Mouse (Mus musculus): ENCODE results near the gene Fbxl18. TPM values are rescaled to one million over a fixed set of nuclear protein-coding genes. Genes with fewer than 3 reads are reported as not detected.
"Not testable (repeated sequence)": the region's sequence is repeated elsewhere in the genome, so short reads cannot be mapped to it uniquely, and the experiment has no call there.

Fbxl18 gene
- total RNA-seq, 2 experiments from 2014 or later = 1.4 to 8.3 TPM

DNA sequence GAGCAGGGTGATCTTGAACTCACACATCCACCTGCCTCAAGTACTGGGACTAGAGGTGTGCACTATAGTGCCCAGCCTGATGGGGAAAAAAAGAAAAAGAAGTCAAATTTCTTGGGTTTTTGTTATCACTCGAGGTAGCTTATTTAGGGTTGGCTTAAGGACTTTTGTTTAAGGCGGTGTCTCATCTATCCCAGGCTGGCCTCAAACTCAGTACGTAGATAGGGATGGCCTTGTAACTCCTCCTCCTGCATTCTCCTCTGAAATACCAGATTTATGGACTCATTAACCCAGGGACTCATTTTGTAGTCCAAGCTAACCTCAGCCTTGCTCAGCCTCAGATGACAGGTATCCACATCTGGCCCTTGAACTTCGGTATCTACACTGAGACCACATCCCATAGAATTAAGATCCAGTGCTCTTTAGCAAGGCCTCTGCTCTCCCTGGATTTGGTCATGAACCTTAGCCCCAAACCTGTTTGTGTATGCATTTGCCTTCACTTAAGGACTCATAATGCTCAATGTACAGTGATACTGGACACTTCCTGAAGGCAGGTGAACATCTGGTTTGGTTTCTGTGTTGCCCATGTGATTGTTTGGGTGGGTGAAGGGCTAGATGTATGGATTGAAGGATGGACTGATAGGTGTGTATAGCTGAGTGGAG, 6.8 kb upstream of the Fbxl18 start:
- ATAC-seq (replicated peaks; ENCODE audit: low FRiP score, poor library complexity, severe bottlenecking) = no peak

DNA sequence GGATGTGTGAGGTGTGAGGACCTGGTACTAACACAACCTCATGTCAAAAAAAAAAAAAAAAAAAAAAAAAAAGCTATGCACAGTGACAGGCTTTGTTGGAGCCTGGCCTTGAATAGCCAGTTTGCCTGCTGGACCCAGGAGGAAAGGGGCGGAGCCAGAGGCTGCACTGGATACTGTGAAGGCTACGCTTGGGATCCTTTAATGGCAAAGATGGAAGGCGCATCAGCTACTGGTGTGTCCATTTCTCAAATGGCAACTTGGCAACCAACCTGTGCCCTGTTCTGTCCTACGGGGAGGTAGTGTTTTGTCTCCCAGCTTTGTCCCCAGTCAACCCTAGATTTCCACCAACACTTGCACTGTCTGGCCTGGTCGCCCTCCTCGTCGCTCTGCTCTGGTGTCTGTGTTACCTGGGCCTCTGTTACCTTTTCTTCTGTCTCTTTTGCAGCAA, 6.2 kb upstream of the Fbxl18 start:
- ATAC-seq (replicated peaks; ENCODE audit: low FRiP score, poor library complexity, severe bottlenecking) = no peak

DNA sequence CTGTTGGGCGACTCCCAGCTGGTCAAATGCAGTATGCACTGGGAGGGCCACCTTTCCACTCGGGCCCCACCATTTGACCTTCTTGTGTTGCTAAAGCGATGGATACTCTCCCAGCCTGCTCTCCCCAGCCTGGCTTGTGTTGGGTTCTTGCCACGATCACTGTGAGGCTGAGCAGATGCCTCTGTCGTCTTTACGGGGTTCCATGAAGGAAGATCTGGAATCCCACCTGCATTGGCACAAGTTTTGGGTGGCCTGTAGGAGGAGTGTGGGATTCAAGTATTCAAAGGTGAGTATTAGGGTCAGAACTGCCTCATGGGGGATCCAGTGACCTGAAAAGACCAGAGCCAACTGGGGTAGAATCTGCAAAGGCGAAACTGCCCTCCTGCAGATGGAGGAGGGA, 5.4 kb upstream of the Fbxl18 start:
- no peak for ATAC-seq (replicated peaks; ENCODE audit: low FRiP score, poor library complexity, severe bottlenecking)

GRCm38 (mm10) chr5:142899932-142900533, 4.8 kb upstream of the Fbxl18 start:
- ATAC-seq (replicated peaks; ENCODE audit: low FRiP score, poor library complexity, severe bottlenecking) = no peak

- no peak for ATAC-seq (replicated peaks; ENCODE audit: low FRiP score, poor library complexity, severe bottlenecking)
Measured at GRCm38 (mm10) chr5:142899057-142899601, 3.9 kb upstream of the Fbxl18 start.

GRCm38 (mm10) chr5:142898316-142898715, 3.1 kb upstream of the Fbxl18 start:
- ATAC-seq (replicated peaks; ENCODE audit: low FRiP score, poor library complexity, severe bottlenecking) = no peak

- no peak for ATAC-seq (replicated peaks; ENCODE audit: low FRiP score, poor library complexity, severe bottlenecking)
Measured at GRCm38 (mm10) chr5:142897568-142898248, 2.5 kb upstream of the Fbxl18 start.

DNA sequence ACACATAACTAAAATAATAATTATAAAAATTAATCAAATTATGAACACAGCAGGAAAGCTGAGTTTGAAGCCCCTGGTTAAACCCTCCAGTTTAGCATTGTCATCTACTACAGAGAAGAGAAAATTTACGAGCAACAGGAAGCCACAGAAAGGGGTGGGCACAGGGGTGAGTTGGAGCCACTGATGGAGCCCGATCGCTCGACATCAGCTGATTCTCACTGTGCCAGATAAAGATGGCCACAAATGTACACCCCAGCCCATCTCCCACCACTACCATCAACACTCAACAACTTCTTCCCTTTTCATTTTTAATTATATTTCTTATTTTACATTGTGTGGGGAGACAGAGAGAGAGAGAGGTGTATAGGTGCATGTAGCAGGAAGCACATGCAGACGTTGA, 1.5 kb upstream of the Fbxl18 start:
- no peak for ATAC-seq (replicated peaks; ENCODE audit: low FRiP score, poor library complexity, severe bottlenecking)

GRCm38 (mm10) chr5:142896192-142896591, 971 bp upstream of the Fbxl18 start:
- ATAC-seq (replicated peaks; ENCODE audit: low FRiP score, poor library complexity, severe bottlenecking) = no peak

- ATAC-seq (replicated peaks; ENCODE audit: low FRiP score, poor library complexity, severe bottlenecking) = no peak
Measured at GRCm38 (mm10) chr5:142891396-142891795, 3.8 kb downstream of the Fbxl18 start.

DNA sequence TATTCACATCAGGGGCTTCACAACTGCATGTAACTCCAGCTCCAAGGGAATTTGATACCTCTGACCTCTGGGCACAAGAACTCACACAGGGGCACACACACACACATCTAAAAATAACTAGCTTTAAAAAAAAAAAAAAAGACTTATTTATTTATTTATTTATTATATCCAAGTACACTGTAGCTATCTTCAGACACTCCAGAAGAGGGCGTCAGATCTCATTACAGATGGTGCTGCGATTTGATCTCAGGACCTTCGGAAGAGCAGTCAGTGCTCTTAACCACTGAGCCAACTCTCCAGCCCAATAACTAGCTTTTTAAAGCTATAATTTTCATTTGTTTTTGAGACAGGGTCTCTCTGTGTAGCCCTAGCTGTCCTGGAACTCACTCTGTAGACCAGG, 7.7 kb downstream of the Fbxl18 start:
- not testable (repeated sequence) for ATAC-seq (replicated peaks; ENCODE audit: low FRiP score, poor library complexity, severe bottlenecking)

DNA sequence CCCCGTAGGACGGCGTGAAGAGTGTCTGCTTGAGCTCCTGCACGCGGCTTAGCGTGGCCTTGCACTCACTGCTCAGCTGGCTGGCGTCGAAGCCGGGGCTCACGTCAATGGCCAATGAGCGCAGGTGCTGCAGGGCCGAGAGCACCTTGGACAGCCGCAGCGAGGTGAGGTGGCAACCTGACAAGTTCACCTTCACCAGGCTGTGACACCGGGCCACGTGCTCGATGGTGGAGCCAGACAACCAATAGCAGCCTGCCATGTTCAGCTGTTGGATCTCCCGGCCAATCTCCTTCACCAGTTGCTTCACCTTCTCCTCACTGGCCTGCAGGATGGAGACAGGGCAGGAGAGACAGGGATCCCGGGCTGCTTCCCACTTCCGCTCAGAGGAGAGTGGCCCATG, 8.5 kb downstream of the Fbxl18 start:
- ATAC-seq (replicated peaks; ENCODE audit: low FRiP score, poor library complexity, severe bottlenecking) = no peak

DNA sequence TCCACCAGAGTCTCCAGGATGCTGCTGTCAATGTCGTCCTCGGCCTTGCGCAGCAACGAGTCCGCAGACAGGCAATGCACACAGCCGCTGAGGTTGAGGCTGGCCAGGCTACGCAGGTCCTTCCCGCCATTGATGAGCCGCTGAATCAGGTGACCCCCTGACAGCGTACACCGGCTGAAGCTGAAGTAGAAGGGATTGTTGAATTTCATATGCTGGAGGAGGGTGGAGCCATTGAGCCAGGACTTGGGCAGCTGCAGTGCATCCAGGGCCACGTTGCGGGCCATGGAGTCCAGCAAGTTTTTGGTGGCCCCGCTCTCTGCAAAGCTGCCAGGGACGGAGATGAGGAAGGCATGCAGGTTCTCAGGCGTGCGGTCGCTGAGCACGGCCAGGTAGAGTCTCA, 9.0 kb downstream of the Fbxl18 start:
- no peak for ATAC-seq (replicated peaks; ENCODE audit: low FRiP score, poor library complexity, severe bottlenecking)

GRCm38 (mm10) chr5:142882471-142882870, 12.8 kb downstream of the Fbxl18 start:
- ATAC-seq (replicated peaks; ENCODE audit: low FRiP score, poor library complexity, severe bottlenecking) = no peak

DNA sequence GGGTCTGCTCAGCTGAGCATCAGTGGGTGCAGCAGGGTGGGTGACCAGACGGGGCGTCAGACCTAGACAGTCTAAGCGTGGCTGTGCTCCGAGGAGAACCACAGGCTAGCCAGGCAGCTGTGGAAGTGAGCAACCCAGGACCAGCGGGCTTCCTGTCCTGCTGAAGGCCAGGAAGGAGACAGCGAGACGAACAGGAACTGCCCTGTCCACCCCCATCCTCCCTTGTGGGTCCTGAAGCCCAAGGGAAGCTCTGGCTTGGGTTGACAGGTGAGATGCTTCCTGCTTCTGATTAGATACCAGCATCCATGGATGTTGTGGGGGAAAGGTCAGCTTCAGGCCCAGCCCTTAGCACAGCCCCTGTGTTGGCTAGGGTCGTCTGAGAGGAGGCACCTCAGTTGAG, 13.3 kb downstream of the Fbxl18 start:
- no peak for ATAC-seq (replicated peaks; ENCODE audit: low FRiP score, poor library complexity, severe bottlenecking)

- no peak for ATAC-seq (replicated peaks; ENCODE audit: low FRiP score, poor library complexity, severe bottlenecking)
Measured at GRCm38 (mm10) chr5:142880806-142881516, 14.3 kb downstream of the Fbxl18 start.

GRCm38 (mm10) chr5:142880246-142880645, 15.0 kb downstream of the Fbxl18 start:
- no peak for ATAC-seq (replicated peaks; ENCODE audit: low FRiP score, poor library complexity, severe bottlenecking)

DNA sequence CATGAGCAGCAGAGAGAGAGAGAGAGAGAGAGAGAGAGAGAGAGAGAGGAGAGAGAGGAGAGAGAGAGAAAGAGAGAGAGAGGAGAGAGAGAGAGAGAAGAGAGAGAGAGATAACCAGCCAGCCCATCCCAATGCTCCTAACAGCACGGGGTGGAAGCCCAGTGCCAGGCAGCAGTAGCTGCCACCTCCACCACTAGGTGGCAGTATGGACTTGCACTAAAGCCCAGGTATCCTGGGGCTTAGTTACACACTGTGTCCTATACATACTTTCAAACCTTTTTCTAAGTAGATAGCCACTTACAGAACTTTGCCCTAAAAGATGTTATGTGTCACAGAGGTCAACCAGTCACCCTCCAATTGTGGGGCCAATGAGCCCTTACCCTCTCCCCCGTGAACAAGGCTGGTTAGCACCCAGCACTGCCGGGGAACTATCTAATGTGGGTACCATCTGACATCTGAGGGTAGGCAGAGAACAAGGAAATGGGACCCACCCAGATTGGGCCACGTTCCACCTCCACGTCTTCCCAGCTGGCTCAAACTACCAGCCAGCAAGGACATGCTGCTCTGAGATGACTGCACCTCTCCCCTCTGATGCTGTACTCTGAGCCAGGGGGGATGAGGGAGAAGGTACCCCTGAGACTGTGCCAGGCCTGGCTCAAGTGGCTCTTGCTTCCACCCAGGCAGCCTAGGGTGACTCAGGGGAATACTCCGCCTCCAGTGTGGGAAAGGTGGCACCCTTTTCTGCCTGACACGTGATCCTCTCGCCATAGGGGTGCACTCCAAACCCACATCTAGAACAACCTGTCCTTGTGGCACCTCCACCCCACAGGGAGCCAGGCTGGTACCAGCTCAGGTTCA, 15.7 kb downstream of the Fbxl18 start:
- ATAC-seq (replicated peaks; ENCODE audit: low FRiP score, poor library complexity, severe bottlenecking) = peak; percentile 80

GRCm38 (mm10) chr5:142878570-142878969, 16.7 kb downstream of the Fbxl18 start:
- ATAC-seq (replicated peaks; ENCODE audit: low FRiP score, poor library complexity, severe bottlenecking) = no peak
